Mouse (Mus musculus) midbrain, embryonic 16.5 days (tissue): ENCODE results near the gene Msgn1. TPM values are rescaled to one million over a fixed set of nuclear protein-coding genes. Genes with fewer than 3 reads are reported as not detected.
A peak's percentile ranks its signal among the peaks of the same experiment; 100 is the strongest.

Source experiments
- ATAC-seq: fragments of 200-750 bp; cut with Nextera tagmentation; 2 replicates; pipeline ENCODE4 v1.8.0; 2017; ENCODE audit warnings: moderate TSS enrichment
- H3K27ac ChIP-seq: fragments of 300-500 bp; sonication (generic); 2 replicates; pipeline ENCODE4 v1.5.1; 2014; ENCODE audit warnings: mild to moderate bottlenecking, low read length, mixed read lengths
- H3K27me3 ChIP-seq: fragments of 300-500 bp; sonication (generic); 2 replicates; pipeline ENCODE4 v1.6.1; 2014; ENCODE audit warnings: low read depth, low read length, mixed read lengths; ENCODE audit not compliant: control insufficient read depth, insufficient read depth
- H3K36me3 ChIP-seq: fragments of 300-500 bp; sonication (generic); 2 replicates; pipeline ENCODE4 v1.6.1; 2014; ENCODE audit warnings: mild to moderate bottlenecking, low read length, moderate library complexity, mixed read lengths; ENCODE audit not compliant: control insufficient read depth, insufficient read depth
- H3K4me1 ChIP-seq: fragments of 300-500 bp; sonication (generic); 2 replicates; pipeline ENCODE4 v1.6.1; 2014; ENCODE audit warnings: mild to moderate bottlenecking, low read length, mixed read lengths; ENCODE audit not compliant: control insufficient read depth, insufficient read depth
- H3K4me2 ChIP-seq: fragments of 300-500 bp; sonication (generic); 2 replicates; pipeline ENCODE4 v1.6.1; 2014; ENCODE audit warnings: mild to moderate bottlenecking, low read length, mixed read lengths
- H3K4me3 ChIP-seq: fragments of 300-500 bp; sonication (generic); 2 replicates; pipeline ENCODE4 v1.5.1; 2014; ENCODE audit warnings: low read depth, mild to moderate bottlenecking, low read length, moderate library complexity, mixed read lengths
- H3K9ac ChIP-seq: fragments of 300-500 bp; sonication (generic); 2 replicates; pipeline ENCODE4 v1.6.1; 2014; ENCODE audit warnings: low read depth, low read length, mixed read lengths
- H3K9me3 ChIP-seq: fragments of 300-500 bp; sonication (generic); replicated peaks from 2 replicates; pipeline ENCODE4 v1.6.1; 2014; ENCODE audit warnings: mild to moderate bottlenecking, low read length, mixed read lengths; ENCODE audit not compliant: control insufficient read depth, poor library complexity, severe bottlenecking
- WGBS: fragments of 180-500 bp; shearing (Covaris S2); extraction: QIAGEN DNeasy Blood & Tissue Kit; methylation state at CpG from one replicate; pipeline ENCODE4 v1.1.7; 2014; 5-methylcytosine and 5-hydroxymethylcytosine counted together
- polyA plus RNA-seq: library from polyadenylated mRNA; unstranded; fragments of >200 nt; fragmentation: Nextera tagmentation; extraction: Ambion mirVana; gene quantifications from 2 replicates; pipeline ENCODE4 v1.2.1, GENCODE M21; 2015

The Msgn1 gene
- polyA plus RNA-seq, 1 experiment from 2014 or later: not detected

- 63% methylated on average over 3 of the region's 3 CpGs for WGBS
These were observed 13.8 kb upstream of the Msgn1 start for GRCm38 (mm10) chr12:11222566-11222965.

GRCm38 (mm10) chr12:11221524-11222330, 13.0 kb upstream of the Msgn1 start:
- H3K27me3 ChIP-seq: no peaks in the 10 kb centered on the region
- no peaks in the 10 kb centered on the region for H3K36me3 ChIP-seq
- H3K27ac ChIP-seq: peak overlapping the region; percentile 51
- H3K4me1 ChIP-seq: peaks cover 8% of the 10 kb centered on the region
- H3K9me3 ChIP-seq: no peaks in the 10 kb centered on the region
- no peak overlapping the region for H3K4me3 ChIP-seq
- peak; percentile 87 for ATAC-seq
- H3K9ac ChIP-seq: no peak overlapping the region
- WGBS: 28% methylated on average over 20 of the region's 20 CpGs
- H3K4me2 ChIP-seq: peak overlapping the region; percentile 38

More at GRCm38 (mm10) chr12:11222566-11222965, 13.8 kb upstream of the Msgn1 start:
- no peak overlapping the region for H3K9ac ChIP-seq
- peaks cover 8% of the 10 kb centered on the region for H3K4me1 ChIP-seq
- H3K4me2 ChIP-seq: no peak overlapping the region
- H3K27me3 ChIP-seq: no peaks in the 10 kb centered on the region
- H3K36me3 ChIP-seq: no peaks in the 10 kb centered on the region
- no peaks in the 10 kb centered on the region for H3K9me3 ChIP-seq
- no peak for ATAC-seq
- H3K4me3 ChIP-seq: no peak overlapping the region
- no peak overlapping the region; the same call in 1 of the 2 replicates for H3K27ac ChIP-seq

GRCm38 (mm10) chr12:11217726-11218250, 9.0 kb upstream of the Msgn1 start:
- Histone ChIP-seq H3K9ac (no peak overlapping the region), H3K4me3 (no peak overlapping the region), H3K4me1 (peaks cover 8% of the 10 kb centered on the region), H3K27me3 (no peaks in the 10 kb centered on the region), H3K9me3 (no peaks in the 10 kb centered on the region), H3K36me3 (no peaks in the 10 kb centered on the region), H3K27ac (no peak overlapping the region), H3K4me2 (no peak overlapping the region)
- WGBS: 85% methylated on average over 7 of the region's 7 CpGs
- no peak for ATAC-seq

GRCm38 (mm10) chr12:11216454-11216853, 7.7 kb upstream of the Msgn1 start:
- 54% methylated on average over 3 of the region's 3 CpGs for WGBS
- Histone ChIP-seq H3K27me3 (no peaks in the 10 kb centered on the region), H3K4me1 (peaks cover 2% of the 10 kb centered on the region; the same call in 1 of the 2 replicates), H3K27ac (no peak overlapping the region), H3K9me3 (no peaks in the 10 kb centered on the region), H3K4me2 (no peak overlapping the region), H3K4me3 (no peak overlapping the region), H3K36me3 (no peaks in the 10 kb centered on the region), H3K9ac (no peak overlapping the region)
- no peak for ATAC-seq

GRCm38 (mm10) chr12:11215555-11215954, 6.8 kb upstream of the Msgn1 start:
- H3K27ac ChIP-seq: no peak overlapping the region
- ATAC-seq: no peak
- no peak overlapping the region for H3K9ac ChIP-seq
- H3K9me3 ChIP-seq: no peaks in the 10 kb centered on the region
- no peak overlapping the region for H3K4me2 ChIP-seq
- no peaks in the 10 kb centered on the region for H3K36me3 ChIP-seq
- 90% methylated on average over 2 of the region's 2 CpGs for WGBS
- no peak overlapping the region for H3K4me3 ChIP-seq
- H3K27me3 ChIP-seq: no peaks in the 10 kb centered on the region
- H3K4me1 ChIP-seq: no peaks in the 10 kb centered on the region

- H3K4me2 ChIP-seq: no peak overlapping the region
- no peak overlapping the region for H3K9ac ChIP-seq
- H3K9me3 ChIP-seq: no peaks in the 10 kb centered on the region
- H3K36me3 ChIP-seq: no peaks in the 10 kb centered on the region
- H3K27me3 ChIP-seq: no peaks in the 10 kb centered on the region
- H3K4me1 ChIP-seq: no peaks in the 10 kb centered on the region
- no peak for ATAC-seq
- no peak overlapping the region for H3K4me3 ChIP-seq
- no peak overlapping the region for H3K27ac ChIP-seq
These were observed 6.0 kb upstream of the Msgn1 start for GRCm38 (mm10) chr12:11214776-11215175.

GRCm38 (mm10) chr12:11212881-11213280, 4.1 kb upstream of the Msgn1 start:
- H3K9ac ChIP-seq: no peak overlapping the region
- no peaks in the 10 kb centered on the region for H3K4me1 ChIP-seq
- no peak overlapping the region for H3K4me2 ChIP-seq
- H3K27ac ChIP-seq: no peak overlapping the region
- H3K36me3 ChIP-seq: no peaks in the 10 kb centered on the region
- no peaks in the 10 kb centered on the region for H3K9me3 ChIP-seq
- no peak overlapping the region for H3K4me3 ChIP-seq
- WGBS: 77% methylated on average over 1 of the region's 1 CpGs
- H3K27me3 ChIP-seq: no peaks in the 10 kb centered on the region
- ATAC-seq: no peak

GRCm38 (mm10) chr12:11210361-11210760, 1.6 kb upstream of the Msgn1 start:
- no peaks in the 10 kb centered on the region for H3K27me3 ChIP-seq
- H3K4me3 ChIP-seq: no peak overlapping the region
- H3K9ac ChIP-seq: no peak overlapping the region
- 75% methylated on average over 3 of the region's 3 CpGs for WGBS
- no peaks in the 10 kb centered on the region for H3K36me3 ChIP-seq
- H3K27ac ChIP-seq: no peak overlapping the region
- no peaks in the 10 kb centered on the region for H3K9me3 ChIP-seq
- H3K4me2 ChIP-seq: no peak overlapping the region
- no peaks in the 10 kb centered on the region for H3K4me1 ChIP-seq
- no peak for ATAC-seq

- no peaks in the 10 kb centered on the region for H3K27me3 ChIP-seq
- no peak overlapping the region for H3K27ac ChIP-seq
- H3K4me2 ChIP-seq: no peak overlapping the region
- H3K4me1 ChIP-seq: no peaks in the 10 kb centered on the region
- no peak overlapping the region for H3K9ac ChIP-seq
- ATAC-seq: no peak
- 81% methylated on average over 5 of the region's 5 CpGs for WGBS
- no peaks in the 10 kb centered on the region for H3K36me3 ChIP-seq
- H3K4me3 ChIP-seq: no peak overlapping the region
- no peaks in the 10 kb centered on the region for H3K9me3 ChIP-seq
These were observed 864 bp upstream of the Msgn1 start for GRCm38 (mm10) chr12:11209636-11210035.
